Mouse (Mus musculus) embryo, embryonic 10 days (tissue): Measurements from ENCODE around the gene Fcnb.

Experiments used
- DNase-seq: peaks from one replicate; pipeline ENCODE4 v3.0.0-alpha.2; 2015; ENCODE audit warnings: low spot score

The Fcnb gene

DNA sequence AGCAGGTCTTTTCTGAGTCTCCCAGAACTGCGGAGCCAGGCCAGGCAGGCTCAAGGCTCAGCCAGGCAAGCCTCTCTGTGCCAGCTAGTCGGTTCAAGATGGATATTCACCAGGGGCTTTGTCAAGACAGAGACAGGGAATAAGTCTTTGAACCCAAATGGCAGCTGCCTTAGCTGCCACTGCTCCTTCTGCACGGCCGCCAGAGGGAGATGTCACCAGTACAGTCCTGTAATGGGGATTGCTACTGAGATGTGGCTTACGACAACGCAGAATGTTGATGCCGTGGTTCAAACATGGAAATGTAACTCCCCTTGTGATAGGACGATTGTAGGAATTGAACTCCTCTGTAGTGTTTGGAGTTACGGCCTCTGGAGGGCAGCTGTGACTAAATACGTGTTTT lies 1.4 kb upstream of the Fcnb start:
- no peak for DNase-seq

DNA sequence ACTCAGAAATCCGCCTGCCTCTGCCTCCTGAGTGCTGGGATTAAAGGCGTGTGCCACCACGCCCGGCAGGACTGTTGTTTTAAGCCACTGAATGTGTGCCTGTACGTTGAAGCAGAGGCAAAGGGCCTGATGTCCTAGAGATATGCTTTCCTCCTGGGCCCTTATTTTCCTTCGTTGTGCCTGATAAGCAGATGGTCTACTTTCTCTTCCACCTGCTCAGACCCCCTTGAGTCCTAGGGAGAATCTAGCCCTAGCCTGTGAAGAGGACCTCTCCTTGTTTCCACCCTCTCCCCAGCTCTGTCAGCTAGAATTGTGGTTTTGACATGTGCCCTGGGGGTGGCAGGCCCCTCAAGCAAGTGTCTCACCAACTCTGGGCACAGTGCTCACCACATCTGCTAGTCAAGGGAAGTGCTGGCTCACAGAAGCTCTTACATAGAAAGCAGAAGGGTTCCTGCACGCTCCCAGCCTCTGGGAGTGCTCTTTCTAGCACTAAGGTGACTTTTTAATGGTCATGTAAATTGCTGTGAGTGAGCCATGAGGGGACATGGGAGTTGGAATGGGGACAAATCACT lies 9.0 kb downstream of the Fcnb start:
- no peak for DNase-seq

DNA sequence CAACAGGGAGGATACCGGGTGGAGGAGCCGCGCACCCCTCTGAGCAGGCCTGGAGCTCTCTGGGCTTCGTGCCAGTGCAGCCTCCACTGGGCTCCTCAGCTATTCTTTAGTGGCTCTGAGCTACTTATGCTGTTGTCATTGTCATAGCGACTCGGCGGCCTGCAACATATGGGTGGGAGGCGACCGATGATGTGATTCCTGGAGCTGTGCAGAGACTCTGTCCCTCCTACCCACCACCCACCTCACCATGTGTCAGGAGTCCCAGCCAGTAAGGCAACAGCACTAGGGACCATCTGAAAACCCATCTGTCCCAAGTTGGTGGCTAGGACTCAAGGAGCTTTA lies 16.2 kb downstream of the Fcnb start:
- DNase-seq: no peak

DNA sequence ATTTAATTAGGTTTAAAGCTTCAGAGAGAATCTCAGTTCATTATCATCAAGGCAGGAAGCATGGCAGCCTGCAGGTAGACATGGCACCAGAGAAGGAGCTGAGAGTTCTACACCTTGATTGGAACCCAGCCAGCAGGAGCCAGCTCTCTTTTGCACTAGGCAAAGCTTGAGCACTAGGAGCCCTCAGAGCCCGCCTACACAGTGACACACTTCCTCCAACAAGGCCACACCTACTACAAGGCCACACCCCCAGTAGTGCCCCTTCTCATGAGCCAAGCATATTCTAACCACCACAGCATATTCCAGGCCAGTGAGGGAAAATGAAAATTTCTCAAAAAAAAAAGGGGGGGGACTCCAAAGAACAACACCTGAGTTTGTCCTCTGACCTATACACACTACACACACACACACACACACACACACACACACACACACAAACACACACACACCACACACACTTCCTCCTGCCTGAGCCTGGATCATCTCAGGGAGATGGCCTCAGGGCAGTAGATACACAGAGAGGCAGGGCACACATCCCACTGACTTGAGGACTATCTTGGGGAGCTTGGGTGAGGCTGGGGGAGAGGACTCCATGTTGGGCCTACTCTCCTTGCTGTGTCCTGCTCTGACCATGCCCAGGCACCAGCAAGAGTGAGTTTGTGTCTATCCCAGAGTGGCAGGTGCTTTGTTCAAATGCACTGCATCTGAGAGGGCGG lies 16.7 kb downstream of the Fcnb start:
- DNase-seq: no peak

DNA sequence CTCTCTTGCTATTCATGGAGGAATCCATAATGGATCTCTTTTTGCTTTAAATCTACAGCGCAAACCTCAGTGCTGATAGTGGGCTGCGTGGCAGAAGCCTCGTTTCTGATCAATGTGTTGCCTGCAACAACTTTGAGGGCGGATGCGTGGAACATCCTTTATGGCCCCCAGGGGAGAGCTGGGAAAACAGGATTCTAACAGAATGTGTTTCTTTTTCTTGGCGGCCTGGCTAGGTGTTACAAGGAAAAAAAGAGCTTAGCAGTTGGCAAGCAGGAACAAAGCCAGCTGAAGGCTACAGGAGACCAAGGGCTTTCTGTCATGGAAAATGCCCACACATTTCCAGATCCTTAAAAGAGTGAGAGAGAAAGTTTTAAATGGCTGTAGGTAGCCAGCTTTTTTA lies 17.5 kb downstream of the Fcnb start:
- no peak for DNase-seq

DNA sequence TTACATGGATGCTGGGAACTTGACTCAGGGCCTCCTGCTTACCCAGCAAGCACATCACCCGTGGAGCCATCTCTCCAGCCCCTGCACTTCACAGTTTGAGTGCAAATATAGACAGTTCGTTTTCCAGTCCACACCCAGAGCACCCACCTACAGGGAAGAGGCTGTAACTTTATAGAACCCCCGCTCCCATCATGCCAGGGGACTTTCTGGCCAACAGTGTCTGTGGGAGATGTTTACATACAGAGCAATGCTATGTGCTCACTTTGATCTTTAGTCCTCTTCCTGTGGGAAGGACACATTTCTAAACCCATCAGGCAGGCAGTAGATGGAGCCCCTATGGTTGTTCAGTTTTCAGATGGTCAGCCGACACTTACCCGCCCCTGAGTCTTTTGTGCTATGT lies 18.0 kb downstream of the Fcnb start:
- DNase-seq: no peak

DNA sequence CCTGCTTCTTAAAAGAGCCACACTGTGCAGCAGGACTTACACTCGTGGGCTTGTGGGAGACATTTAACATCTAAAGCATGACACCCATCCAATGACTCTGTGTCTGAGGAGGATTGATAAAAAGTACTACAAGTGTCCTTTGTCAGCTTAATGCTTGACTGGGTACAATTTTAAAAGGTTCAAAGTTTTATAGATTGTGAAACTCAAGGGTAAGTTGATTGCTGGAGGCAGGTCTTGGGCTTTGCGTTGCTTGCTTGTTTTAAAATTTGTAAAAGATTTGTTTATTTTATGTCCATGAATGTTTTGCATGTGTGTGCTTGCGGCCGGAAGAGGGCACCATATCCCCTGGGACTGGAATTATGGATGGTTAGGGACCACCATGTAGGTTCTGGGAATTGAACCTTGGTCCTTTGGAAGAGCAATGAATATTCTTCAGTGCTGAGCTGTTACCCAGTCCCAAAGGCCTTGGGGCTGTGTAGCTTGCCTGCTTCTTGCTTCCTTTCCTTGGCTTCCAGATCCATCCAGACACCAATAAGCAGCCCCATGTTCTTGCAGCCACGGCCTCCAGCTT lies 19.5 kb downstream of the Fcnb start:
- DNase-seq: no peak

DNA sequence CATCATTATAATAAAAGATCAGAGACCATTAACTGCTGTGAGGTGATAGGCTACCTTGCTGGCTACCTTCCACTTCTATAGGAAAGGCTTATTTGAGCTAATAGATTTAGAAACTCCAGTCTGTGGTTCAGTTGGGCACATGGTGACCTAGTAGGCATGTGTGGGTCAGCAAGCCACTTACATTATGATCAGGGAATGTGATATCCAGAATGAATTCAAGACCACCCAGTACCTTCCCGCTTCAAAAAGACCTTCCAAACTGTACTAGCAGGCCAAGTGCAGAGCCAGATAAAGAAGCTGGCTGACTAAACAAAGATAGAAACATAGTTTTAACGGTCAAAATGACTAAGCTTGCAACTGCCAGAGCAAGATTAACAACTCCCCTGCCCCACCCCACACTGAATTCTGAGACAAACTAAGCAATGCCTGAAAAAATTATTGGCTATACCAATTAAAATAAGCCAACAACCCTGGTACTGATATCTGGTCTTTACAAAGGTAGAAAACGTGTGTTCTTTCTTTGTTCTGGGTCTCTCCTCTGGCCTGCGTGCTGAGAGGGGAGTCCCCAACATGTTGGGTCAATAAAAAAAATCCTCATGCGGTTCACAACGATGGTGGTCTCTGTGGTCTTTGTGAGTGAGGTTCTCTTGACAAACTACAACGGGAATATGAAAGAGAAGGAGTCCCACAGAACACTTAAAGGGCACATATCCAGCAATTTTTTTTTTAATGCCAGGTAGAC lies 20.2 kb downstream of the Fcnb start:
- DNase-seq: no peak

DNA sequence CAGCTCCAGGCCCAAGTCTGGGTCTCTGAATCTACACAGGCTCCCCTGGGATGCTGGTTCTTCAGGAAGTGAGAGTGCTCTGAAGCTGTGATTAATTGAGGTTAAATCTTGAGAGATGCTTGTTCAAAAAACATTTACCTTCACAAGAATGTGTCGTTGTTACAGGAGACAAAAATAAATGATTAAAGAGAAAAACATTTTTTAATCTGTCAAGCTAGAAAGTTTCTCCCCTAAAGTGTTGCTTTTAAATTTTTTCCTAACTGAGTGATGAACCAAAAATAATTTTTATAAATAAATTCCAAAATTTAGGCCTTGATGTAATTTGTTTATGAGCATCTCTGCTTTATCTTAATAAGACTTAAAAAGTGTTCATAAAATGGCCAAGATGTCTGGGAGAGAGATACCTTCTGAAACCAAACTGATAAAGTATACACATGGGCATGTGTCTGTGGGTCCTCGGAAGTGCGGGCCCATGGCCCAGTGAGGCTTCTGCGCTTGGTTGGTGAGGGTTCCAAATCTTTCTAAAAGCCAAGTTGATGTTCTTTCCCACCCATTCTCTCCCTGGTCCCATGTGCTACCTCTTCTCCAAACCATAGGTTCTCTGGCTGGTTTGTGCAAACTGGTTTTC lies 20.9 kb downstream of the Fcnb start:
- no peak for DNase-seq

DNA sequence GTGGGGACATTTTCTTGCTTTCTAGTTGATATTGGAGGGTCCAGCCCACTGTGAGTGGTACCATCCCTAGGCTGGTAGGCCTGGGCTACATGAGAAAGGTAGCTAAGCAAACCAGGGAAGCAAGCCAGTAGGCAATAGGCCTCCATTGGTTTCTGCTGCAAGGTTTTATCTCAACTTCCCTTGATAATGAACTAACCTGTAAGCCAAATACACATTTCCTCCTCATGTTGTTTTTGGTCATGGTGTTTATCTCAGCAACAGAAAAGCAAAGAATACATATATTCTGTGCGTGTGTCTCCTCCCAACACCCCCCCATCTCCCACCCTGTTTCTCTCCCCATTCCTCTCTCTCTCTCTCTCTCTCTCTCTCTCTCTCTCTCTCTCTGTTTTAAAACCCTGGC lies 24.8 kb downstream of the Fcnb start:
- no peak for DNase-seq

DNA sequence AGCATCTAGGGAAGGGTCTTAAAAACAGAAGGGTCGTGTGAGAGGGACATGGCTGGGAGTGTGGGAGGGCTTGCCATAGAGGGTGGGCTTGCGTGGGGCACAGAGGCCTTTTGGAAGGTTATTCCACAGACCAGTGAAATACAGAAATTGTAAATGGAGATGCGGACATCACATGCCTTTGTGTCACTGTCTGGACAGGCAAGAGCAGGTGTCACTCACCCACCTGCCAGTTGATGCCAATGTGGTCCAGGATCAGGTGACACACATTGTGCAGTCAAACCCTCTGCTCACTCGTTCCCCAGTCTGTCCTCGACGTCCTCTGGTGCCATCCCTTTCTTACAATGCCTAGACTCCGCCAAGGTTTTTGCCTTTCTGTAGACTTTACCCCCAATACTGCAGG lies 37.6 kb downstream of the Fcnb start:
- no peak for DNase-seq

DNA sequence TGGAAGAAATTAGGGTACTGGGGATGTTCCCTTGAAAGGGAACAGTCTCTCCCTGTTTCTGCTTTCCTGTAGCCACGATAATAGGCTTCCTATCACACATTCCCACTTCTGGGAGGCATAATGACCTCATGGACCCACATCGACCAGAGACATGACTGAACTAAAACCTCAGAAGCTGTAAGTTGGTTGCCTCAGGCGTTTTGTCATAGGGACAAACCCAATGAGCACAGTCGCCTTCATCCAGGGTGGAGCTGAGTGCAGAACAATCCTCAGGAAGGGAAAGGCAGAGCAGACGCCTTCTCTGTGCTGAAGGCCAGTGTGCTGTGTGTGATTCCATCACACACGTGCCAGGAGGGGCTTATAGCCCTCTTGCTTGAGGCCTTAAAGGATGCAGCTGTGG lies 38.4 kb downstream of the Fcnb start:
- DNase-seq: no peak

DNA sequence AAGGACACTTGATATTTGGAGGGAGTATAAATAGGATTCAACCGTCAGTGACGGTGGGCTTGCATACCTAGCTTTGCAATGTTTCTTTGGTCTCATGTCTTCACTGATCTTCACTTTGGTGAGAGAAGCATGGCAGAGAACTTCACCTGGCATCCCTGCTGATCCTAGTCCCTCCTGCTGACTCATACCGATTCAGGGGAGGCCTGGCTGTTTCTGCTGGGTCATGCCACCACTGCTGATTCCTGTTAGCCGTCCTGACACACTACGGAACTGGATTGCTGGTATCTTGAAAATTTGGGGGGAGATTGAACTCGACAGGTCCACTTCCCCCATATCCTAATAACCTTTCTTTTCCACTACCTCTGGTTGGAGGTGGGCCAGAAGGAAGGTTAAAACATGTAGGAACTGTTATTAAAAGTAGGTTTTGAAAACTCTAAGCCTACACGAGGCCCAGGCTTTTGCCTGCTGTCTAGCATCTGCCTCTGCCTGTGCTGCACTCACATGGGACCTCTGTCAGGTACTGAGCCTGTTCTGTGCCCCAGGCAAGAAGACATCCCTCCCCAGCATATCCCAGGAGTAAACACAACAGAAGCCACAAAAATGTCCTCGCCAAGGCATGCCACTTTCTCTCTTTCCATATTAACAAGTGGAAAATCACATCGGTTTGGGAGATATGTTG lies 39.6 kb downstream of the Fcnb start:
- DNase-seq: no peak

DNA sequence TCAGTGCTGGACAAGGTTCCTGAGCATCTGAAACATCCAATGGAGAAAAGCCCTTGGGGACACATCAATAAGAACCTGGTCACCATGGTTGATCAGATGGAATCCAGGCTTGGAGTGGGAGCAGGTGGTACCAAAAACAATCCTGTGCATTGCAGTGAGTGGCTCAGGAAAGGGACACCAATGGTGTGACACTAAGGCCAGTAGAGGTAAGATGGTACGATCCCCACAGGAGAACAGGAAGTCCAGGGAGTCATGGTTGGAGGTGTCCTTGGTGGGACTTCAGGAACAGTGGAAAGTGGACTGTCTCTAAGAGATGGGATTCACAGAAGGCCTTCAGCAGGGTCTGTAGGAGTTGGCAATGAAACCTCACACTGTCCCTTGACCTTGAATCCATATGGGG lies 44.2 kb downstream of the Fcnb start:
- no peak for DNase-seq

DNA sequence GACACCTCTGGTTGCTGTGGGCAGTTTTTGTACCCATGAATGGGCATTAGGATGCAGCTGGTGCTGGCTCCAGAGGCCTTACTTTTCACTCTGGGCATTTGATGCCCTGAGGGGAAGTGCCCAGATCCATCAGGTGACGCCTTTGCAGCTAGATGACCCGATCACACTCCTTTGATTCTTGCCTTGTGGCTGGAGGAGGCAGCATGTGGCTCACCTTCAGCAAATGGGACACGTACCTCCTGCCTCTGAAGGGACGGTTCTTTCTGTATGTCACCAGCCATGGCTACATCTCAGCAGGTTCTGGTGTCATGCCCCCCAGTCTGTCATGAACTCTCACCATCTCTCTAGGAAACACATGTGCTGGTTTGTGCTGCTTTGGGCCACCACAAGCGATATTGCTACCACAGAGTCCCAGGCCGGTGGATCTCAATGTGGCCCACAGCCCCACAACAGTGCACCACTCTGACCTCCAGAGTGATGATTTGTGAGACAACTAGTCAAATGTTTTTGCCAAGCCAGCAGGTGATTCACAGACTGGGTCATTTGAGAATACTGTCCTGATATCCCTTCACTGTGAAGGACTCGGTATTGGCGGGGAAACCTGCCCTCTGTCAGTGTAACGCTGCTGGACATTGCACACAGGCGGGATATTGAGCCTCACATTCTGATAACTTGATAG lies 44.9 kb downstream of the Fcnb start:
- no peak for DNase-seq

DNA sequence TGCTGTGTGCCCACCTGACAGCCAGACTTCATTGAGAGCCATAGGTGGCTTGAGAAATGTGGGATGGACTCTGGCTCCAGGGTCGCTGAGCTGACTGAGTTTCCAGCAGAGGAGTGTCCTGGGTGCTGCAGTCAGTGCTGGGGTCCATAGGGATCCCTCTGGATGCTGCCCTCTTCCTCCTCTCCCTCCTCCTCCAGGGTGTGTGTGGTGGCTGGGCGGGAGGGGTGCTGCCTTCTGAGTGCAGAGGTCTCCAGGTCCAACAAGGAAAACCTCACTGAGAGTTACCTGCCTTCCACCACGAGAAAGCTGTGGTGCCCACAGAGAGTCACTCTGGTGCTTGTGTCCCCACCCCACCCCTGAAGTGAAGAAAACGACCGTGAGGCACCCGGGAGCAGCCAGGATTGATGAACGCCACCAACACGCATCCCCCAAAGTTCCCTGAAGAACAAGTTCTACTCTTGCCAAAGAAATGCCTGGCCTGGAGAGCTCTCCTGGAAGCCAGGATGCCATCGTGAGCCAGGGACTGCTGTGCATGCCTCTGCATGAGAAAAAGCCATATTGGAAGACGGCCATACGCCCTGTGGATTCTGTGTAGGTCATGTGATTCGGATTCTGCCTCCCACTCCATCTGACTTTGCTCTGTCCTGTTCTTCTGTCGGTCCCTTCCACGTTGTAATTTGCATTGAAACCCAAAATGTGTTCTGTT lies 46.1 kb downstream of the Fcnb start:
- DNase-seq: no peak

DNA sequence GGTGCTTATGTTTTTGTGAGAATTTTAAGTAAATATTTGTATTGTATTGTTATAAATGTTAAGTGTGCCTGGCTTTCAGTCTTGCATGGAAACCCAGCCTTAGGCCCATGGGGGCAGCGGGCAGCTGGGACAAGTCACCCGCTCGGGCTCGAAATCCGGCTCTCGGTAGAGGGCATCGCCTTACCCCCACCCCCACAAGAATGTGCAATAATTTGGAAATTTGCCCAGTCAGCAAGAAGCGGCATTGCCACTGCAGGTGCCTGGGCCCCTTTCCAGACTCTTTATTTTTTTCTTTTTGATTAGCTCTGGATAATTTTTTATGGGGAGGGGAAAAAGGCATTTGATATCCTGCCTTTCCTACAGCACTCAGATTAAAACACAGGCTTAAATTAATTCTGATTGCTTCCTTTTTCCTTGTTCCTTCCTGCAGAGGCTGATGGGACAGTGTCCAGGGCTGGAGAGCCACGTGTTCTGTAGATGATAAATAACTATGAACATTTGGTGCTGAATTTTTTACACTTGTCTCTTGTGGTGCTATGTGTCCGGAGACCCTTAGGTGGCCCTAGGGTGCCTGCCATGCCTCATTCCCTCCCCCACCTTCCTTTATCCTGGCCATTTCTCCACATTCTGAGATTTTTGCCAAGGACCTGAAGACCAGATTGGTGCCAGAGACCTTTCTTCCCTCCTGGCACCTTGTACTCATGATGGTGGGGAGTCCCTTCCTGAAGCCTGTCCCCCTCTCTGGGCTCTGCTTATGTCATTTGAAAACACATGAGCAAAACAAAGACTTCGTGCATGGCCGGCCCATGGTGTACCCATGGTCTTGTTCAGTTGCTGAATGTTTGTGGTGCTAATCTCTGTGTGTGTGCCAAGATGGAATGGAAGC lies 46.9 kb downstream of the Fcnb start:
- DNase-seq: no peak

DNA sequence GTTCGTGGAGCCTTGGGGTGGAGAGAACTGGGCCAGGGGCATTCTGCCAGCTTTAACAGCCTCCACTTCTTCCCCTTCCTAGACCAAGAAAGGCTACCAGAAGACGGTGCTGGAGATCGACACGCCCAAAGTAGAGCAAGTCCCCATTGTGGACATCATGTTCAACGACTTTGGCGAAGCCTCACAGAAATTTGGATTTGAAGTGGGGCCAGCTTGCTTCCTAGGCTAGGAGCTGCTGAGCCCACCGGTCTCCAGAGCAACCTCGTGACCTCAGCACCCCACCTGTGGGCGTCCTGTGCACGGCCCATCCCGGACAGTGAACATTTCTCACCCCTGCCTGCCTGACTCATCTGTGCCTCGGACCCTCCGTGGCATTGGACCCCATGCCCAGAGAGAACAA lies 47.9 kb downstream of the Fcnb start:
- DNase-seq: no peak

DNA sequence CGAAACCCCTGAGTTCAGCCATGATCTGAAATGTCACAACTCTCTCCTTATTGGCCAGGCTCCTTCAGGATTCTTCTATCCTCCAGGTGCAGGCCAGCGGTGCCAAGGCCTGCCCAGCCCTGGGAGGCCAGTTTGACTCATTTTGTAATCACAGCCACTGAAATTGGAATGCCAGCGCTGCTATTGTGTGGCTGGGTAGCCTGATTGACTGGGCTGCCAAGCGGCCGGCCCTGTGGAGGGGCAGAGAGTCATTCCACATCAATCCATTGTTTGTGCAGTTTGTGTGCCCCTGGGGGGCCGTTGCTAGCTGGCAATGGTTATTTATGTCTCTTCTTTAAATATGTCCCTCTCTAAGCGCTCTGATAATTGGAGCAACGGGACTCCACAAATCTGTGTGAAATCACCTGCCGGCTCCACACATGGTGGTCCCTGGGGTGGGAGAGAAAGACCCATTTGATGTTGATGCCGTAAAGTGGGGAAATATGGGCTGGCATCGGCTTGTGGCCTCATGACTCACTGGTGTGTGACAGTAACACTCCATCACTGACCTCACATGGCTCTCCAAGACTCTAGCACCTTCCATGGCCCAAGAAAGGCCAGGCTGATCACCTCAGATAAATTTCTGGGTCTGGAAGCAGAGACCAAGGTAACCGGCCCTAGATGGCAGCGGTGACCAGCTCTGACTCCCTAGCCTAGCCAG lies 50.5 kb downstream of the Fcnb start:
- no peak for DNase-seq
